In the genomic region with DNA sequence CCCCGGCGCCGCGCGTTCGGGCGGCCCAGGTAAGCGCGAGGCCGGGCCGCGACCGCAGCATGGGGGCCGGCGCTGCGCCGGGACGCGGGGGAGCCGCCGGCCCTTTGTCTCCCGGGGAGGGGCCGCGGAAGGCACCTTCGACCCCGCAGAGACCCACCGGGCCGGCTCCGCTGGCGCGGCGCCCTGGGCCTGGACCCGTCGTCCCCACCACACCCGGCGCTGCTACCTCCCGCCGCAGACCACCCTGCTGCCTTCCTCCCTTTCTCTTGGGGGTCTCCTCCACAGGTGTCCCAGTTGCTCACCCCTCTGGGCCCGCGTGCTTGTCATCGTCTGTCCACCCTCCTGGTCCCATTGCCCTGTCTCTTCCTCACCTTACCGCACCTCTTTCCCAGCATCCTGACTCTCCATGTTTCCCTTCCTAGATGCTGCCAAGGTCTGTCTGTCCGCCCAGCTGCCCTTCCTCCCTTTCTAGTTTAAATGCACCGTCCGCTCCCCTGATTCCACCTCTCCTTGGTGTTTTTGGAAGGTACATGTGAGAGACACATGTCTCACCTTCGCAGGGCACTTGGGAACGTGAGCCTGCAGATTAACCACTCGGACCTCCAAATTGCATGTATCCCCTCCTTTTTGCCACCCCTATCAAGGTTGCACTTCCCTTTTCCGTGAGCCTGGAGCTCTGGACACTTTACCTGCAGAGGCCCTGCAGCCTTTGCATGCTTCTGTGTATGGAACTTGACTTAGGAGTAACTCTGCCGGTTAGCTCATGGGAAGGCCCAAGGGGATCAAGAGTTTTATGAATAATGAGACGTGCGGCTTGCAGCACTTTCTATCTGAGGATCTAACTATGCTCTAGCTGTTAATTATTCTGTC, we compare ENCODE assay signal across 8 mouse cellular contexts. TPM values are rescaled to one million over a fixed set of nuclear protein-coding genes. Genes with fewer than 3 reads are reported as not detected.
DNase-seq lines count a peak whose midpoint lies in the region; ATAC-seq and TF ChIP-seq lines count a peak whose summit lies in the region.

No protein-coding gene starts in this region.

- no peaks in the 10 kb centered on the region for H3K27me3 ChIP-seq in heart, postnatal 0 days (ENCODE audit: control insufficient read depth, insufficient read depth, low read length)
- no peaks in the 10 kb centered on the region for H3K27me3 ChIP-seq in lung, embryonic 15.5 days

- peaks cover 19% of the 10 kb centered on the region; the same call in 1 of the 2 replicates for H3K4me1 ChIP-seq in heart, postnatal 0 days (ENCODE audit: control insufficient read depth, insufficient read depth)
- peaks cover 11% of the 10 kb centered on the region for H3K4me1 ChIP-seq in lung, embryonic 15.5 days

- no peak for TF ChIP-seq EP300 in heart, postnatal 0 days (IDR thresholded peaks at IDR 0.05; ENCODE audit: low read depth)

- H3K9ac ChIP-seq in heart, postnatal 0 days (replicated peaks; ENCODE audit: low read depth, low read length) = peak overlapping the region; percentile 92
- peak overlapping the region; percentile 66 for H3K9ac ChIP-seq in lung, embryonic 15.5 days

- peak overlapping the region; percentile 81 for H3K27ac ChIP-seq in heart, postnatal 0 days (ENCODE audit: low read depth)
- peak overlapping the region; percentile 52 for H3K27ac ChIP-seq in lung, embryonic 15.5 days

- H3K4me3 ChIP-seq in heart, postnatal 0 days (ENCODE audit: low read depth, low read length) = peak overlapping the region; percentile 94
- peak overlapping the region; percentile 64 for H3K4me3 ChIP-seq in lung, embryonic 15.5 days

- H3K9me3 ChIP-seq in heart, postnatal 0 days (replicated peaks; ENCODE audit: control insufficient read depth, low read length) = no peaks in the 10 kb centered on the region
- H3K9me3 ChIP-seq in lung, embryonic 15.5 days = no peaks in the 10 kb centered on the region

- no peak for DNase-seq in cerebellum, adult 11 months
- peak; percentile 7 to 29 for DNase-seq in spleen, postnatal 10 days (ENCODE audit: low spot score in 2 of 2)
- DNase-seq in spleen, adult 18-20 months = no peak
- no peak for DNase-seq in heart, postnatal 0 days (ENCODE audit: low spot score)
- peak; percentile 66 for DNase-seq in testis, postnatal 10 days (ENCODE audit: low spot score)
- DNase-seq in retina, embryonic 14.5 days (ENCODE audit: low spot score) = no peak

- peak overlapping the region; percentile 98 for H3K4me2 ChIP-seq in heart, postnatal 0 days (ENCODE audit: low read depth, low read length)
- H3K4me2 ChIP-seq in lung, embryonic 15.5 days = peak overlapping the region; percentile 91

- WGBS in heart, postnatal 0 days = 4% methylated on average over 49 of the region's 52 CpGs
- WGBS in lung, embryonic 15.5 days = 3% methylated on average over 34 of the region's 52 CpGs

- no peaks in the 10 kb centered on the region for H3K36me3 ChIP-seq in heart, postnatal 0 days (replicated peaks; ENCODE audit: control insufficient read depth, insufficient read depth, low read length)
- H3K36me3 ChIP-seq in lung, embryonic 15.5 days = no peaks in the 10 kb centered on the region

- TF ChIP-seq CTCF in heart, postnatal 0 days (IDR thresholded peaks at IDR 0.05; ENCODE audit: low read depth) = no peak

- peak; percentile 28; the same call in 1 of the 2 replicates for ATAC-seq in cerebellum, adult (ENCODE audit: insufficient number of reproducible peaks, low FRiP score, low TSS enrichment)
- 0 out of 2 replicates have a peak, but pooled peaks have one; percentile 2 for ATAC-seq in heart, postnatal 0 days (ENCODE audit: insufficient read depth, low read depth)
- ATAC-seq in lung, embryonic 15.5 days (ENCODE audit: borderline replicate concordance, extremely low read depth, low FRiP score, low TSS enrichment) = 0 out of 2 replicates have a peak, but pooled peaks have one; percentile 12

RNA-seq across cellular contexts. Expression of gene Ctnnbip1, which starts 0.6 kb away (rescaled TPM):
- 31.8 and 35.9 TPM in 2 replicates for total RNA-seq in heart, postnatal 0 days (2014; rRNA removed; ENCODE audit: low replicate concordance)
- polyA plus RNA-seq in heart, postnatal 0 days (2015; fragmentation: Nextera tagmentation; extraction: Ambion mirVana) = 46.3 and 53.6 TPM in 2 replicates
- polyA plus RNA-seq in lung, embryonic 15.5 days (2015; fragmentation: Nextera tagmentation; extraction: Ambion mirVana) = 57.9 and 61.0 TPM in 2 replicates

RNA-seq across cellular contexts. Expression of gene Lzic, which starts 33.6 kb away (rescaled TPM):
- total RNA-seq in heart, postnatal 0 days (2014; rRNA removed; ENCODE audit: low replicate concordance) = 33.7 and 34.8 TPM in 2 replicates
- polyA plus RNA-seq in heart, postnatal 0 days (2015; fragmentation: Nextera tagmentation; extraction: Ambion mirVana) = 27.2 and 28.4 TPM in 2 replicates
- 44.8 and 47.4 TPM in 2 replicates for polyA plus RNA-seq in lung, embryonic 15.5 days (2015; fragmentation: Nextera tagmentation; extraction: Ambion mirVana)

RNA-seq across cellular contexts. Expression of gene Nmnat1, which starts 33.6 kb away (rescaled TPM):
- total RNA-seq in heart, postnatal 0 days (2014; rRNA removed; ENCODE audit: low replicate concordance) = 15.3 and 15.9 TPM in 2 replicates
- 14.4 and 16.8 TPM in 2 replicates for polyA plus RNA-seq in heart, postnatal 0 days (2015; fragmentation: Nextera tagmentation; extraction: Ambion mirVana)
- polyA plus RNA-seq in lung, embryonic 15.5 days (2015; fragmentation: Nextera tagmentation; extraction: Ambion mirVana) = 10.9 and 11.2 TPM in 2 replicates

RNA-seq across cellular contexts. Expression of gene Tmem274, which starts 41.4 kb away (rescaled TPM):
- total RNA-seq in heart, postnatal 0 days (2014; rRNA removed; ENCODE audit: low replicate concordance) = not detected in 2 replicates
- polyA plus RNA-seq in heart, postnatal 0 days (2015; fragmentation: Nextera tagmentation; extraction: Ambion mirVana) = 0.19 and 0.21 TPM in 2 replicates
- polyA plus RNA-seq in lung, embryonic 15.5 days (2015; fragmentation: Nextera tagmentation; extraction: Ambion mirVana) = 0.34 and 0.55 TPM in 2 replicates

Comparison
In these comparisons a context has a peak if more than half of its experiments do, and no peak if none do; other contexts are left out.
1. DNase-seq: peak in spleen, postnatal 10 days (2 of 2) and testis, postnatal 10 days (single experiment); none in cerebellum, adult 11 months (single experiment), spleen, adult 18-20 months (0 of 2), heart, postnatal 0 days (single experiment) and retina, embryonic 14.5 days (single experiment).
2. Peak in every context shown above with its lines, with median percentiles within 50 percentile points of each other: ATAC-seq.